Mouse (Mus musculus) c-Kit-positive CD71-positive TER-119-positive erythroid progenitor cells, embryonic 14.5 days (primary cell): ENCODE measurements at regions not wholly inside any gene's neighbourhood (a gene's known extent, or its start where the extent isn't known, plus 50 kb on each side); places are given as distances from the start of the nearest gene placed in this dataset.

Source experiments
- DNase-seq: peaks from one replicate; pipeline ENCODE4 v3.0.0-alpha.2; 2013; ENCODE audit warnings: low spot score

GRCm38 (mm10) chr4:53386309-53386708 lies 53.9 kb upstream of the Slc44a1 start:
- peak; percentile 3 for DNase-seq

- DNase-seq = peak; percentile 59
Measured at GRCm38 (mm10) chr4:53384761-53385160, 55.5 kb upstream of the Slc44a1 start.

- no peak for DNase-seq
Measured at GRCm38 (mm10) chr4:53384104-53384503, 56.1 kb upstream of the Slc44a1 start.

GRCm38 (mm10) chr4:53382012-53382411 lies 58.2 kb upstream of the Slc44a1 start:
- DNase-seq = no peak

- no peak for DNase-seq
Measured at GRCm38 (mm10) chr4:53379855-53380254, 60.4 kb upstream of the Slc44a1 start.

GRCm38 (mm10) chr4:53376995-53377394 lies 63.2 kb upstream of the Slc44a1 start:
- DNase-seq = no peak

- no peak for DNase-seq
Measured at GRCm38 (mm10) chr4:53356374-53356773, 83.8 kb upstream of the Slc44a1 start.

GRCm38 (mm10) chr4:53354961-53355360 lies 85.3 kb upstream of the Slc44a1 start:
- no peak for DNase-seq

GRCm38 (mm10) chr4:53353399-53354090 lies 86.7 kb upstream of the Slc44a1 start:
- no peak for DNase-seq

GRCm38 (mm10) chr4:53351104-53351607 lies 89.1 kb upstream of the Slc44a1 start:
- DNase-seq = no peak

- no peak for DNase-seq
Measured at GRCm38 (mm10) chr4:53345346-53345745, 94.9 kb upstream of the Slc44a1 start.

GRCm38 (mm10) chr4:53344546-53344945 lies 95.7 kb upstream of the Slc44a1 start:
- DNase-seq = no peak

- no peak for DNase-seq
Measured at GRCm38 (mm10) chr4:53341181-53341580, 99.0 kb upstream of the Slc44a1 start.

GRCm38 (mm10) chr4:53340021-53340667 lies 100.1 kb upstream of the Slc44a1 start:
- no peak for DNase-seq

- no peak for DNase-seq
Measured at GRCm38 (mm10) chr4:53339125-53340020, 100.8 kb upstream of the Slc44a1 start.

GRCm38 (mm10) chr4:53338479-53338878 lies 101.7 kb upstream of the Slc44a1 start:
- no peak for DNase-seq

- DNase-seq = no peak
Measured at GRCm38 (mm10) chr4:53337784-53338183, 102.4 kb upstream of the Slc44a1 start.

GRCm38 (mm10) chr4:53327382-53328165 lies 112.6 kb upstream of the Slc44a1 start:
- DNase-seq = no peak

GRCm38 (mm10) chr4:53323838-53324237 lies 116.4 kb upstream of the Slc44a1 start:
- no peak for DNase-seq

- DNase-seq = no peak
Measured at GRCm38 (mm10) chr4:53323195-53323594, 117.0 kb upstream of the Slc44a1 start.

- no peak for DNase-seq
Measured at GRCm38 (mm10) chr4:53322484-53322883, 117.7 kb upstream of the Slc44a1 start.
